Mouse (Mus musculus): ENCODE data around the gene Stk38l.
"Not testable (repeated sequence)": the region's sequence is repeated elsewhere in the genome, so short reads cannot be mapped to it uniquely, and the experiment has no call there.

Gene Stk38l

GRCm38 (mm10) chr6:146733554-146733953, 8.8 kb downstream of the Stk38l start:
- no peak for DNase-seq (ENCODE audit: low read depth, low spot score)

GRCm38 (mm10) chr6:146738889-146739288, 14.1 kb downstream of the Stk38l start:
- DNase-seq (ENCODE audit: low read depth, low spot score) = no peak

- DNase-seq (ENCODE audit: low read depth, low spot score) = no peak
Measured at GRCm38 (mm10) chr6:146740724-146741123, 15.9 kb downstream of the Stk38l start.

- no peak for DNase-seq (ENCODE audit: low read depth, low spot score)
Measured at GRCm38 (mm10) chr6:146741986-146742635, 17.3 kb downstream of the Stk38l start.

GRCm38 (mm10) chr6:146744266-146744665, 19.5 kb downstream of the Stk38l start:
- not testable (repeated sequence) for DNase-seq (ENCODE audit: low read depth, low spot score)

GRCm38 (mm10) chr6:146745180-146745579, 20.4 kb downstream of the Stk38l start:
- DNase-seq (ENCODE audit: low read depth, low spot score) = no peak

GRCm38 (mm10) chr6:146746577-146746976, 21.8 kb downstream of the Stk38l start:
- DNase-seq (ENCODE audit: low read depth, low spot score) = no peak

- DNase-seq (ENCODE audit: low read depth, low spot score) = no peak
Measured at GRCm38 (mm10) chr6:146747057-146747456, 22.3 kb downstream of the Stk38l start.

GRCm38 (mm10) chr6:146748271-146748670, 23.5 kb downstream of the Stk38l start:
- no peak for DNase-seq (ENCODE audit: low read depth, low spot score)

- DNase-seq (ENCODE audit: low read depth, low spot score) = peak; percentile 22
Measured at GRCm38 (mm10) chr6:146751671-146752070, 26.9 kb downstream of the Stk38l start.

GRCm38 (mm10) chr6:146752178-146752577, 27.4 kb downstream of the Stk38l start:
- no peak for DNase-seq (ENCODE audit: low read depth, low spot score)

GRCm38 (mm10) chr6:146752612-146753011, 27.8 kb downstream of the Stk38l start:
- DNase-seq (ENCODE audit: low read depth, low spot score) = no peak

- no peak for DNase-seq (ENCODE audit: low read depth, low spot score)
Measured at GRCm38 (mm10) chr6:146753560-146754160, 28.9 kb downstream of the Stk38l start.

- no peak for DNase-seq (ENCODE audit: low read depth, low spot score)
Measured at GRCm38 (mm10) chr6:146755136-146755535, 30.3 kb downstream of the Stk38l start.

GRCm38 (mm10) chr6:146755679-146756078, 30.9 kb downstream of the Stk38l start:
- peak; percentile 12 for DNase-seq (ENCODE audit: low read depth, low spot score)

GRCm38 (mm10) chr6:146759027-146759426, 34.2 kb downstream of the Stk38l start:
- no peak for DNase-seq (ENCODE audit: low read depth, low spot score)

GRCm38 (mm10) chr6:146760022-146760421, 35.2 kb downstream of the Stk38l start:
- no peak for DNase-seq (ENCODE audit: low read depth, low spot score)

GRCm38 (mm10) chr6:146760736-146761135, 35.9 kb downstream of the Stk38l start:
- peak; percentile 35 for DNase-seq (ENCODE audit: low read depth, low spot score)

- DNase-seq (ENCODE audit: low read depth, low spot score) = peak; percentile 30
Measured at GRCm38 (mm10) chr6:146762264-146762898, 37.6 kb downstream of the Stk38l start.

- no peak for DNase-seq (ENCODE audit: low read depth, low spot score)
Measured at GRCm38 (mm10) chr6:146764593-146764992, 39.8 kb downstream of the Stk38l start.

GRCm38 (mm10) chr6:146765270-146765669, 40.5 kb downstream of the Stk38l start:
- no peak for DNase-seq (ENCODE audit: low read depth, low spot score)

- DNase-seq (ENCODE audit: low read depth, low spot score) = no peak
Measured at GRCm38 (mm10) chr6:146768813-146769404, 44.1 kb downstream of the Stk38l start.

Measured in ZHBTc4 (cell line).